Mouse (Mus musculus) small intestine, adult 2 months (tissue): ENCODE data around the gene Myl3. TPM values are rescaled to one million over a fixed set of nuclear protein-coding genes. Genes with fewer than 3 reads are reported as not detected.

Experiments
- H3K27ac ChIP-seq: fragments of 200-500 bp; 2 replicates; pipeline ENCODE4 v1.5.1; 2012; ENCODE audit warnings: low read depth, low read length, control low read depth, inconsistent platforms; ENCODE audit not compliant: insufficient read depth
- H3K27me3 ChIP-seq: fragments of 200-500 bp; 2 replicates; pipeline ENCODE4 v1.6.1; 2012; ENCODE audit warnings: mild to moderate bottlenecking, moderate library complexity, low read length, inconsistent platforms; ENCODE audit not compliant: control insufficient read depth, insufficient read depth
- H3K36me3 ChIP-seq: fragments of 200-500 bp; 2 replicates; pipeline ENCODE4 v1.6.1; 2012; ENCODE audit warnings: mild to moderate bottlenecking, low read length, control low read depth, inconsistent platforms; ENCODE audit not compliant: control insufficient read depth, insufficient read depth
- H3K4me1 ChIP-seq: fragments of 200-500 bp; 2 replicates; pipeline ENCODE4 v1.6.1; 2012; ENCODE audit warnings: low read length, inconsistent platforms, mixed read lengths; ENCODE audit not compliant: control insufficient read depth, insufficient read depth, insufficient read length
- H3K4me3 ChIP-seq: fragments of 200-500 bp; 2 replicates; pipeline ENCODE4 v1.5.1; 2012; ENCODE audit warnings: low read depth, mild to moderate bottlenecking, control low read depth, inconsistent platforms, low read length, moderate library complexity
- CTCF ChIP-seq: fragments of 200-500 bp; IDR thresholded peaks from 2 replicates; pipeline ENCODE4 v1.5.1; 2012; ENCODE audit warnings: low read depth, mild to moderate bottlenecking, control low read depth, inconsistent platforms, low read length, moderate library complexity, mixed read lengths; ENCODE audit not compliant: insufficient replicate concordance, insufficient read length; ENCODE audit errors: extremely low read depth
- POLR2A ChIP-seq: fragments of 200-500 bp; IDR thresholded peaks from 2 replicates; pipeline ENCODE4 v1.6.1; 2012; ENCODE audit warnings: low read depth, mild to moderate bottlenecking, control low read depth, inconsistent platforms, low read length, moderate library complexity
- WGBS: fragments of 180-500 bp; shearing (Covaris S2); methylation state at CpG from one replicate; pipeline ENCODE4 v1.1.7; 2018; 5-methylcytosine and 5-hydroxymethylcytosine counted together
- polyA plus RNA-seq: library from polyadenylated mRNA; depleted of rRNA; stranded (reverse); fragments of >200 nt; gene quantifications from 2 replicates; pipeline ENCODE4 v1.2.3, GENCODE M21; 2012

Gene Myl3
- polyA plus RNA-seq, 1 experiment, result not detected

- no peak overlapping the region for H3K27ac ChIP-seq
- 57% methylated on average over 2 of the region's 2 CpGs for WGBS
Observed at GRCm38 (mm10) chr9:110748451-110748850, 6.8 kb downstream of the Myl3 start.

GRCm38 (mm10) chr9:110750404-110751187, 8.9 kb downstream of the Myl3 start:
- Histone ChIP-seq H3K27me3 (peaks cover 3% of the 10 kb centered on the region), H3K36me3 (no peaks in the 10 kb centered on the region), H3K4me1 (no peaks in the 10 kb centered on the region), H3K4me3 (no peak overlapping the region), H3K27ac (no peak overlapping the region)
- WGBS, result 50% methylated on average over 14 of the region's 14 CpGs
- TF ChIP-seq POLR2A (no peak), CTCF (no peak)

More at GRCm38 (mm10) chr9:110748451-110748850, 6.8 kb downstream of the Myl3 start:
- peaks cover 16% of the 10 kb centered on the region for H3K27me3 ChIP-seq
- no peak overlapping the region for H3K4me3 ChIP-seq
- TF ChIP-seq POLR2A (no peak), CTCF (no peak)
- H3K36me3 ChIP-seq, result no peaks in the 10 kb centered on the region
- no peaks in the 10 kb centered on the region for H3K4me1 ChIP-seq

GRCm38 (mm10) chr9:110751412-110751811, 9.8 kb downstream of the Myl3 start:
- Histone ChIP-seq H3K27me3 (no peaks in the 10 kb centered on the region; the same call in 1 of the 2 replicates), H3K4me1 (no peaks in the 10 kb centered on the region), H3K27ac (no peak overlapping the region), H3K4me3 (no peak overlapping the region), H3K36me3 (no peaks in the 10 kb centered on the region)
- WGBS, result 67% methylated on average over 5 of the region's 5 CpGs
- TF ChIP-seq POLR2A (no peak), CTCF (no peak)

- TF ChIP-seq POLR2A (no peak), CTCF (no peak)
- Histone ChIP-seq H3K4me3 (no peak overlapping the region), H3K4me1 (no peaks in the 10 kb centered on the region), H3K27me3 (no peaks in the 10 kb centered on the region; the same call in 1 of the 2 replicates), H3K27ac (no peak overlapping the region), H3K36me3 (no peaks in the 10 kb centered on the region)
- 72% methylated on average over 4 of the region's 4 CpGs for WGBS
Observed at GRCm38 (mm10) chr9:110752917-110753435, 11.3 kb downstream of the Myl3 start.

- no peak overlapping the region for H3K4me3 ChIP-seq
- H3K4me1 ChIP-seq, result no peaks in the 10 kb centered on the region
- H3K36me3 ChIP-seq, result no peaks in the 10 kb centered on the region
- TF ChIP-seq CTCF, result no peak
- no peak for TF ChIP-seq POLR2A
- no peak overlapping the region for H3K27ac ChIP-seq
- no peaks in the 10 kb centered on the region; the same call in 1 of the 2 replicates for H3K27me3 ChIP-seq
- WGBS, result 85% methylated on average over 4 of the region's 4 CpGs
Observed at GRCm38 (mm10) chr9:110753773-110754172, 12.1 kb downstream of the Myl3 start.

- H3K36me3 ChIP-seq, result no peaks in the 10 kb centered on the region
- WGBS, result 91% methylated on average over 5 of the region's 5 CpGs
- TF ChIP-seq POLR2A (no peak), CTCF (no peak)
- no peak overlapping the region for H3K27ac ChIP-seq
- H3K4me1 ChIP-seq, result no peaks in the 10 kb centered on the region
- H3K4me3 ChIP-seq, result no peak overlapping the region
- H3K27me3 ChIP-seq, result no peaks in the 10 kb centered on the region
Observed at GRCm38 (mm10) chr9:110757816-110758215, 16.2 kb downstream of the Myl3 start.

- Histone ChIP-seq H3K36me3 (no peaks in the 10 kb centered on the region), H3K27ac (no peak overlapping the region), H3K4me1 (no peaks in the 10 kb centered on the region), H3K27me3 (no peaks in the 10 kb centered on the region; the same call in 1 of the 2 replicates), H3K4me3 (no peak overlapping the region)
- WGBS, result 65% methylated on average over 8 of the region's 8 CpGs
- TF ChIP-seq POLR2A, result no peak
- no peak for TF ChIP-seq CTCF
Observed at GRCm38 (mm10) chr9:110758605-110759004, 16.9 kb downstream of the Myl3 start.
